Mouse (Mus musculus) adipocyte (in vitro differentiated cells): ENCODE results near the gene Mrpl45.
"Not testable (repeated sequence)": the region's sequence is repeated elsewhere in the genome, so short reads cannot be mapped to it uniquely, and the experiment has no call there.

ENCODE experiments used
- DNase-seq: peaks from one replicate; pipeline ENCODE4 v3.0.0-alpha.2; 2016; ENCODE audit warnings: low spot score

Gene Mrpl45

DNA sequence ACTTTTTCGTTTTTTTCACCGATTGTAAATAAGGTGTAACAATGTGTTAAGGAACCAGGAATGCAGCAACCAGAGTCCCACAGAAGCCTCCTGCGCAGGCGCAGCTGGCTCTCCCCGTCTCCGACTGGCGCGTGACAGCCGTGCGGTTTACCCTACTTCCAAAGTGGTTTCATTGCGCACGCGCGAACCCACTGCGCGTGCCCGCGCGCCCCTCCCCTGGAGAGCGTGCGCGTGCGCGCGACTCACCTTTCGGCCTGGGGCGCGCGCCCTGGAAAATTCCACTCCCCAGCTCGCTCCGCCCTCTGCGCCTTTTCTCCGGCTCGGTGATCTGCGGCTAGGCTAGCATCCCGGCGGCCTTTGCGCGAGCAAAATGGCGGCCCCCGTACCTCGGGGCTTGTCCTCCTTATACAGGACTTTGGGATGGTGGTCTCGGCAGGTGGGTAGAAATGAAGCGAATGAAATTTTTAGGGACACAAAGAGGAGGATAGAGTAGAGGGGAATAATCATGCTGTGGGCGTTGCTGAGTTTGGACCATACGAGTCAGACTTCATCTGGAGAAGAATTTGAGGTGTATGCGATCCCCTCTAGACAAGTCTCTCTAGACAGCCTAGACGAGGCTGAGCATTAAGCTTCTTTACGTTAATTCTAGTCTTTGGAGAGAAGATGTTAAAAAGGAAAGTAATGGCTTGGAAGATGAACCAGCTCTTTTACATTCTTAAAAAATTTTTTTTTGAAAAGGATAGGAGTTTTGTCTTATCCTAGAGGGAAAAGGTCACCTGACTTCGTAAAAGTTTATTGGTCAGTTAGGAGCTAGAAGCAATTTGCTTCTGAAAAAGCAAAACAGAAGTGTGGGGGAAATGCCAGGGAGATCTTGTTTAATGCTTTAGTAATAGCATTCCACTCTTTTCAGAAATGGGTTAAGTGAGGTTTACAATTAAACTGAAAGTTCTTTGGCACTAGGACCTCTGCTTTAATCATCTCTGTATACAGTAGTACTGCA lies at the start of gene Mrpl45:
TSS of gene Mrpl45 (plus strand) at position 213 of the 1,000 bp plus-strand sequence.
- peak; percentile 98 for DNase-seq

DNA sequence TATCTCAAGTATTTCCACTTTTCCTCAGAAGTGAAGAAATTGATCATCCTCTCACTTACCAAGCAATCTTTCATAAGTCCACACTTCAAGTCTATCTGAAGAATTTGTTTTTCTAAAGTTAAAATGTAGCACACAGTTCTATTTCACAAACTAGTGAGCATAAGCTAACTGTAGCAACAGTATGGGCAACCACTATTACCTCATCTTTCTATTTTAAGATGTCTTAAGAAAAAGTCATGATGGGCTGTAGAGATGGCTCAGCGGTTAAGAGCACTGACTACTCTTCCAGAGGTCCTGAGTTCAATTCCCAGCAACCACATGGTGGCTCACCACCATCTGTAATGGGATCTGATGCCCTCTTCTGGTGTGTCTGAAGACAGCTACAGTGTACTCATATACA lies 49.0 kb upstream of the Mrpl45 start:
- not testable (repeated sequence) for DNase-seq

DNA sequence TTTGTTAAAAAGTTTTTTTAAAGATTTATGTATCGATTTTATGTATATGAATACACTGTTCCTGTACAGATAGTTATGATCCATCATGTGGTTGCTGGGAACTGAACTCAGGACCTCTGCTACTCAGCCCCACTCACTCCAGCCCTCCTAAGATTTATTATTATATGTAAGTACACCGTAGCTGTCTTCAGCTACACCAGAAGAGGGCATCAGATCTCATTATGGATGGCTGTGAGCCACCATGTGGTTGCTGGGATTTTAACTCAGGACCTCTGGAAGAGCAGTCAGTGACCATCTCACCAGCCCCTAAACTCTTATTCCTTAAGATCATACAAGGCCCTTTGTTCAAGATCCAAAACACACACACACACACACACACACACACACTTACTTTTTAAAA lies 45.5 kb upstream of the Mrpl45 start:
- not testable (repeated sequence) for DNase-seq

DNA sequence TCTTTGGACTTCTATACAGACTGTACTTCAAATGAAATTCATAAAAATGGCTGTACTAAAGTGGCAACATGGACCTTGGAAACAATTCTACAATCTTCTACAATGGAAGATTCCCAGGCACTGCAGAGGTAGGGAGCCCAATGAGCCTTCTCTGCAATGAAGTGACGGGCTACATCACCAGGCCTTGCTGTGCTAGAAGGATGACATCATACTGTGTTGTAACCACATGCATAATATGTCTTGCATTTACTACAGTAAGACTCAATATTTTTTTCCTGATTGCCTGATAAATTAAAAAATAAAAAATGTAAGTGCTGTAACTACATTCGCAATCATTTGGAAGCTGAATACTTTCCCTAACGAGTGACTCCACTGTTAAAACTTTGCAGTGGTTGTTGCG lies 42.7 kb upstream of the Mrpl45 start:
- no peak for DNase-seq

DNA sequence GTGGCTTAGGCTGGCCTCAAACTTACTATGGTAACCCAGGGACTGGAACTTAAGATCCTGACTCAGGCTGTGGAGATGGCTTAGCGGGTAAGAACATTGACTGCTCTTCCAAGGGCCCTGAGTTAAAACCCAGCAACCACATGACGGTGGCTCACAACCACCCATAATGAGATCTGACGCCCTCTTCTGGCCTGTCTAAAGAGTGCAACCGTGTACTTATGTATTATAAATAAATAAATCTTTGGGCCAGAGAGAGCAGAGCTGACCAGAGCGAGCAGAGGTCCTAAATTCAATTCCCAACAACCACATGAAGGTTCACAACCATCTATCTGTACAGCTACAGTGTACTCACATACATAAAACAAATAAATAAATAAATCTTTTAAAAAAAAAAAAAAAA lies 41.9 kb upstream of the Mrpl45 start:
- no peak for DNase-seq

DNA sequence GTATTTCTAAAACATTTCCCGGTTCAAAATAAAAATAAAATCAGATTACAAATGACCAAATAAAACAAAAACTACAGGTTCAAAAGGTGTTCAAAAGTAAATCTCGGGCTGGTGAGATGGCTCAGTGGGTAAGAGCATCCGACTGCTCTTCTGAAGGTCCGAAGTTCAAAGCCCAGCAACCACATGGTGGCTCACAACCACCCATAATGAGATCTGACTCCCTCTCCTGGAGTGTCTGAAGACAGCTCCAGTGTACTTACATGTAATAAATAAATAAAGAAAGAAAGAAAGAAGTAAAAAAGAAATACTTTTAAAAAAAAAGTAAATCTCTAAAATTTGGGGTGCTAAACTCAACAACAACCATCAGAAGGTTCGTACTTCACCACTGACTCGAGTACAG lies 40.6 kb upstream of the Mrpl45 start:
- DNase-seq: not testable (repeated sequence)

DNA sequence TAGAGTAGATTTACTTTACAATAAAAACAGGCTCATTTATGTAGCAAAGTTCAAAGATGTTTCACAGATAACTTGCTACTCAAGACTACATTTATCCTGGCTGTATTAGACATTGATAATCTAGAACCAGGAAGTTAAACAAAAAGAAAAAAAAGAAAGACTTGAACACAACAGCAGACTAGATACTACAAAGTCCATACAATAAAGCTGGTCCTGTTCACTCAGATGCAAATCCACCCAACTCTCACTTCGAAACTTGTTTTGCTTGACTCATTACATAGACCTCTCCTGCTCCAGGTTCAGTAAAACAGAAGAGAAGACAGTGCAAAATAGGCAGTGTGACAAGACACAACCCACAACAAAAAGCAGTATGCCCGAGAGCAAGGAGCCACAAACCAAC lies 40.2 kb upstream of the Mrpl45 start:
- DNase-seq: no peak

DNA sequence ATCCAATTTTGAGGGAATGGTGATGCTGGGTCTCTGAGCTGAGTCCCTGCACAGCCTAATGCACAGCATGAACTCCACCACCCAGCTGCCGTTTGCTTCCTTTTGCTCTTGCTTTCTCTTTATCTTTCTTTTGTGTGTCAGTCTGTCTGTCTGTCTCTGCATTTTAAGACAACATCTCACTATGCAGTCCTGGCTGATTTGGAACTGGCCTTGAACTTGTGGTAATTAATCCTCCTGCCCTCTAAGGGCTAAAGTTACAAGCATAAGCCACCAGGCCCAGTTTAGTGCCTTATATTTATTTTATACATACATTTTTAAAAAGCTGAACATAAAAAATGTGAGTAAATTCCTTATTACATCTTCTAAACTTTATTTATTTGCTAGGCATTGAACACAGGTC lies 39.5 kb upstream of the Mrpl45 start:
- no peak for DNase-seq

DNA sequence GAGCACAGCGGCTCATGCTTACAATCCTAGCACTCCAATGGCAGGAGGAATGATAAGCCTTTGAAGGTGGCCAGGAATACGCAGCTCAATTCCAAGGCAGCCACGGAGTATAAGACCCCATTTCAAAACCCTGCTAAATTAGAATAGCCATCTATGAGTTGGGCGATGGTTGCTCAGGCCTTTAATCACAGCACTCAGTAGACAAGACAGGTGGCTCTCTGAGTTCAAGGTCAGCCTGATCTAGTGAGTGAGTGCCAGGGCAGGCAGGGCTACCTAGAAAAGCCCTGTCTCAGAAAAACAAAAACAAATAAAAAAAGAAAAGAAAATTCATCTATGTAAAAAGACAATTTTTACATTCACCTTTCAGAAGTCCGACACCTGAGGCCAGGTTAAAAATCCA lies 38.4 kb upstream of the Mrpl45 start:
- DNase-seq: no peak

DNA sequence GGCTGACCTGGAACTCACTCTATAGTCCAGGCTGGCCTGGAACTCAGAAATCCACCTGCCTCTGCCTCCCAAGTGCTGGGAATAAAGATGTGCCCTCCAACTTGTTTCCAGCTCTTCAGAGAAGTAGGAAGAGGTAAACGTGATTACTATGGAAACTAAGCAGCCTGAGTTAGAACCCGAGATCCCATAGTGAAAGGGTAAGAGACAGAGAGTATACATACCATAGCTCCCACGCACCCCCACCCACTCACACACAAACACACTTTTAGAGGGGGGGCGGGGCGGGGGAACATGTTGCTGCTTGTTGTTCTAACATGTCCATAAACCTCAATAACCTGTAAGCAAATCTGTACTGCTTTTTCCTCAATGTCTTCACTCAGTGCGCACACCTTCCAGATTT lies 37.1 kb upstream of the Mrpl45 start:
- no peak for DNase-seq

DNA sequence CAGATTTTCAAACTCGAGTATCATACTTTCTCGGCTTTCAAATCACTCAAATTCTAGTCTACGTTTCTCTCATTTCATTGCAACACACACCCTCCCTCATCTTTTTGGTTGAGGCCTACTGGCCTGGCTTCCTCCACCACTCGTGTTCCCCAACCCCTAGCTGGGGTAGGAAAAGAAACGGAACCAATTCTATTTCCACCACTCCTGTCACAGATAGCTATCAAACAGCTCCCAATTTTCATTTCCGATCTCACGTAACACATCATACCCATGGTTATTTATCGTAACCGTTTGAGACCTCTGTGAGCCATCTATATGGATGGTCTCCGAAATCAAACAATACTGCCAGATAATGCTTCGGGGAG lies 36.5 kb upstream of the Mrpl45 start:
- DNase-seq: no peak

DNA sequence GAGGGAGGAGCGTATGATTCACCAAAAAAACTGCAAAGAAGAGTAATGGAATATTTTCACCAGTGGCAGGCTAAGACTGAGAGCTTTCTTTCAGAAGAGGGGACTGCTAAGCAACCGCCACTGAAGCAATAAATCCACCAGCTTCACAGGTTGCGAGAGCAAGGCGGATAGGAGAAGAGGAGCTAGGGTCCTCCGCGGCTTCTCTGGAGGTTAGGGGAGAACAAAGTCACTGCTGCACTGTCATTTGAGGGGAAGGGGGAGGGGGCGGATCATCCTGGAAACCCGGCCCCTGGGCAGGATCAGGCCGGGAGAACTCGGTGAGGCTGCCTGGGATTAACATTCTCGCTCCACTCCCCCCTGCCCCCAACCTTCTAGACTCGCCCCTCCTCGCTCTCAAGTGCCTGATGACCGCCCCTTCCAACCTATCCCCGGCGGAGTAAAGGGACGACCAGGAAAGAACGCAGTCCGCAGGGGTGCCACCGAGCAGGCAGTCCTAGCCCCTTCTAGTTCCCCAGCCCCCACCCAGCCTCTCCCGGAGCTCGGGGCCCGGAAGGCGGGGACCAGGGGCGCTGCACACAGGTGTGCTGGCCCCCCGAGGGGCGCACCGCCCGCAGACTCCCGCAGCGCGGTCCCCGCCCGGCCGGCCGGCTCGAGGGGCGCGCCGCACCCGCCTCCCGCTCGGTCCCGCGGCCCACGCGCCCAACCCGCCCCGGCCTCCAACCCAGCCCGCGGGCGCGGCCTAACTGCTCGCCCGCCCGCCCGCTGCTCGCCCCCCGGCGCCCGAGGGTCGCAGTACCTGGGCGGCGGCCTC lies 35.9 kb upstream of the Mrpl45 start:
- peak; percentile 83 for DNase-seq

DNA sequence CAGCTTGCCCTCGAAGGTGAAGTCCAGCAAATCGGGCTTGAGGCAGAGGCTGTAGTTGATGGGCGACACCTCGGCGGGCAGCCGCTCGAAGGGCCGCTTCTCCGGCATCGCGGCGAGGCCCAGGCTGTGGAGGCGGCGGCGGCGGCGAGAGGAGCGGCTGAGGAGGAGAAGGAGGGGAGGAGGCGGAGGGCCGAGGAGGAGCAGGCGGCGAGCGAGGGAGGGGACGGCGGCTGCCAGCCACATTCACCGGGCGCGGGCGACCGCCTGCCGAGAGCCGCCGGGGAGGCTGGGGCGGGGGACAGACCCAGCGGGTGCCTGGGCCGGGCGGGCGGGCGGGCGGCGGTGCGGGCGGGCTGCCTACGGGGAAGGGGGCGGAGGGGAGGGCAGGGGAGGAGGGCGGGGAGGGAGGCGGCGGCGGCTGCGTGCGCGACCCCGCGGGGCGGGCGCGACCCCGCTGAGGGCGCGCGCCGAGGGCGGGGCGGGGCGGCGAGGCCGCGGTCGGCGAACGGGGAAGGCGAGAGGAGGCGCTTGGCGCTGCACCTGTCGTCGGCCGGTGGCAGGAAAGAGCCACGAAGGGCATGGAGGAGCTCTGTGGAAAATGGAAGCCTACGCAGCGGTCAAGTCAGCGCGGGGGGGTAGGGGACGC lies 35.2 kb upstream of the Mrpl45 start, which contains the start of gene Npepps:
TSS of gene Npepps (minus strand) at position 423 of the 646 bp plus-strand sequence.
- DNase-seq: peak; percentile 64

DNA sequence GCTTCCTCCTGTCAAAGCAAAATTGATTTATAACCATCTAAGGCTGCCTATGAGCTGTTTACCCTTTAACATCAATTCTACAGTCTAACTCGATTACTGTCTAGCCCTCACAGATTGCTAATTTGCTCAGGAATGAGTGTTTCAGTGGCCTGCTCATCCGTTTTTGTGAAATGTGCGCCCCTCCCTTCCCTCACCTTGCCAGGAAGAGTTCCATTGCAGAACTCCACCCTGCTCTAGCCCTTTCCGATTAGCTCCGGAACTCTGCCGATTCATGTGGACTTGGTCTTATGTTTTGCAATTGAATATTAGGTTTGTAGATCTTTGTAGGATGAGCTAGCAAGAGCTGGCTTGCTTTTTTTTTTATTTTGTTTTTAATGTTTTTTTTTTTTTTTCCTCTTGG lies 33.3 kb upstream of the Mrpl45 start:
- DNase-seq: no peak

DNA sequence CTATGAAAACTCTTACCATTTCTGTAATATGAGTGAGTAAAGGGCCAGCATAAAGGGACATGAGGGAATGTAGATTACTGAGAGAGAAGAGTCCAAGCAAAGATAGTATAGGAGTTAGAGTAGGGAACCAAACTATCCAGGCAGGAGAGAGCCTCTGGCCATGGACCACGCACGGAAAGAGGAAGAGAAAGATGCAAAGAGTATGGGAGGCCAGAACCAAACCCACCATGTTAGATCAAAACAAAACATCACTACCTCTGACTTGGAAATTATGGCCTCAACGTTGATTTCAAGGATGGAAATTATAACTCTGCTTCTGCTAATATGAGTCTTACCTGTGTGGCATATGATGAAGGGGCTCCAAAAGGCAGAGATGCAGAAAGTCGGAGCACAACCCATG lies 30.7 kb upstream of the Mrpl45 start:
- no peak for DNase-seq

DNA sequence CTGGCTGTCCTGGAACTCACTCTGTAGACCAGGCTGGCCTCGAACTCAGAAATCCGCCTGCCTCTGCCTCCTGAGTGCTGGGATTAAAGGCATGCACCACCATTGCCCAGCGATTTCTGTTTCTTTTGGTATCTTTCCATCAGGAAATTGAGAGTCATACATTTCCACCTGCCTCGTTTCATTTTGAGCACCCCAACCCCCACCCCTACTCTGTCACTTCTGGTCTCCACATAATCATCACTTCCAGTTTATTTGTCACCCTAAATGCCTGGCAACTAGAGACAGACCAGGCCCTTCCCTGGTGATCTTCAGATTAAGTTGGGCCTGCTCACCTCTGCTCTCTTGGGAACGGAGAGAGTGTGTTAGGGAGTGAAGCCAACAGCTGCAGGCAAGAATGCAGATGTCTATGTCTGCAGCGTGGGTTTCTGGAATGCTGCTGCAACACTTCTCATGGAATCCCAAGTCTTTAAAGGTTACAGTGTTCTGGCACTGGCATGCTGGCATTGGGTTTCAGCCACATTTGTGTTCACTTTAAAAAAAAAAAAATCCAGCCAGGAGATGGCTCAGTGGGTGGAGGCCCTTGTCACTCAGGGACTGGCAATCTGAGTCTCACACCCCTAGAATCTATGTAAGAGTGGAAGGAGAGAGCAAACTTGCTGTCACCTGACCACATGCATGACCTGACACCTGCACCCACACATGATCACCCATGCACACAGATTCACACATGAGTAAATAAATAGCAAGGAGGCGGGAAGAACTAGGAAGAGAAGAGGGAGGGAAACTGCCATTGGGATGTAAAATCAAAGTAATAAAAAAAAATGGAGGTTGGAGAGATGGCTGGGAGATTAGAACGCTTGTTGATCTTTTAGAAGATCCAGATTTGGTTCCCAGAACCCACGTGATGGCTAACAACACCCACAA lies 29.4 kb upstream of the Mrpl45 start:
- DNase-seq: peak; percentile 62

DNA sequence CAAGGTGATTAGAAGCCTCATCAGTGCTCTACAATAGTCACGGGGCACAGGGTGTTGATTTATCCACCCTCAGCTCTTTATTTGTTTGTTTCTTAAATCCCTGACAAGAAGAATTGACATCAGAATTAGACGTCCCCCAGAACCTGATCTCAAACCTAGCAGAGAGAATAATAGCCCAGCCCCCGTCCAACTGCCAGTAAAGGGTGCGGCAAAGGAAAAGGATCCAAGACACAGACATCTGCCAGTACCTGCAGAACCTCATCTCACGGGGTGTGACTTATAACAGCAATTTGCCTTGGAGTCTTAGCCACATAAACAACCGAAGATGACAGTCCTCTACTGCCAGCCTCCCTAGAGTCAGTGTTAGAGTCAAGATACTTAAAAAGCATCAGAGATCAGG lies 28.5 kb upstream of the Mrpl45 start:
- DNase-seq: no peak

DNA sequence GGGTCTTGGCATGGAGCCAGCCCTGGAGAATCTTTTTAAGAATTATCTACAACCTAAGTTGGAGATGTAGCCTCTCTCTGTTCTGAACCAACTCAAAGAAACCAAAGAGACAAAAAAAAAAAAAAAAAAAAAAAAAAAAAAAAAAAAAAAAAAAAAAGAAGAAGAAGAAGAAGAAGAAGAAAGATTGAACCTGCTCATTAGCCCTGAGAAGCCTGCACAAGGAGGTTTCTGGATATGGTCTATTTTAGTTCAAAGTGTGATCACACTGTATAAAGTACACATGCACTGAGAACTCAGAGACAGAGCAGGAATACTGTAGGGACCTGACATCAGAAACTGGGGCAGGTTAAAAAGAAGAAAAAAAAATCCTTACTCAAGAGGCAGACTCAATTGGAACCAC lies 27.9 kb upstream of the Mrpl45 start:
- DNase-seq: no peak

DNA sequence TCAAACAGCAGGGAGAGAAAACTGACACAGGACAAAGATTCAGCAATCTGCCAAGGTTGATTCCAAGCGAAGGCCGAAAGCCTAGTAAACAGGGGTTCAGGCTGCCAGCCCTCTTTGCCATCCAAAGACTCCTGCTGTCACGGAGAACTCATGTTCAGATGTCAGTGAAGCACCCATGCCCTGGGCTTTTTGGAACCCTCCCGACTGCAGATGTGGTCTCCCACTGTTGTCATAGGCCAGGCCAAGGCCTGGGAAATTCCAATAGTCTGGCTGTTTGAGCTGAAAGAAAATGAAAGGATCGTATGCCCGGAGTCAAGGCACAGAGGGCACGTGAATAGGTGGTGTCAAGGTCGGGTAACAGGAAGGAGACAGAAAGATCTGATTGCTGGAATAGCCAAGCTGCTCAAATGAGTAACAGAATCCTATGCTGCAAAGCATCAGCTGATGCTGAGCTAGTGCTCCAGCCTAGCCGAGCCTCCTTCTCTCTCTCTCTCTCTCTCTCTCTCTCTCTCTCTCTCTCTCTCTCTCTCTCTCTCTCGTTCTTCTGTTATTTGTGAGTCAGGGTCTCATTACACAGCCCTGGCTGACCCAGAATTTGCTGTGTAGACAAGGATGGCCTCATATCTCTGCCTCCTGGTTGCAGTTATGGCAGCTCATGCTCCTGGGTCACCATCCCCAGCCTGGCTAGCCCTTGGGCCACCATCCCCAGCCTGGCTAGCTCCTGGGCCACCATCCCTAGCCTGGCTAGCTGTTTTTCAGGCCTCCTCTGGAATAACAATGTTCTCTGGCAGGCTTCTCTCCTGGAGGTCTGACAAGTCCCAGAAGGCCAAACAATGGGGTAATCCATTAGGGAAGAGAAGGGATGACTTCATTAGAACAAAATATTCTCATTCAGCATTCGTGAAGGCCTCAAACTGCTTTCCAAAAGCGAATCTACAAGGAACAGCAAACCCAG lies 26.0 kb upstream of the Mrpl45 start:
- DNase-seq: peak; percentile 90

DNA sequence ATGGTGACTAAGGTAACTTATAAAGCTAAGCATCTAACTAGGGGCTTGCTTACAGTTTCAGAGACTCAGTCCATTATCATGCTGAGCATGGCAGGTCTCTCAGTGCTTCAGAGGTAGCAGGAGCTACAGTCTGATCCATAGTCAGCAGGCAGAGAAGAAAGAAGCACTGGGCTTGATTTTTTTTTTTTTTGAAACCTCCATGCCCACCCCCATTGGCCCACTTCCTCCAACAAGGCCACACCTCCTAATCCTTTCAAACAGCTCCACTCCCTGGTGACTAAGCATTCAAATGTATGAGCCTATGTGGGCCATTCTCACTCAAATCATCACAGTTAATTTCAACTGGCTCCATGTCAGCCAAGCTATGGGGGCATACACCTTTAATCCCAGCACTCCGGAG lies 22.8 kb upstream of the Mrpl45 start:
- no peak for DNase-seq
